Mouse (Mus musculus) heart, embryonic 14.5 days (tissue): ENCODE measurements around the gene Lcp1. TPM values are rescaled to one million over a fixed set of nuclear protein-coding genes. Genes with fewer than 3 reads are reported as not detected.

Experiments
- ATAC-seq: fragments of 200-750 bp; cut with Nextera tagmentation; 2 replicates; pipeline ENCODE4 v1.8.0; 2017; ENCODE audit warnings: low read depth, moderate TSS enrichment; ENCODE audit not compliant: insufficient number of reproducible peaks, insufficient read depth, low FRiP score
- H3K27ac ChIP-seq, 2 experiments: fragments of 200-500 bp in 1 of 2; fragments of 300-500 bp in 1 of 2; sonication (generic) in 1 of 2; replicated peaks in 1 of 2; 2 replicates each; pipeline ENCODE4 v1.5.1; 2012 to 2014; ENCODE audit warnings: low read depth in 2 of 2, low read length in 2 of 2, control low read depth in 1 of 2, mild to moderate bottlenecking in 1 of 2, mixed read lengths in 1 of 2; ENCODE audit not compliant: control insufficient read depth in 1 of 2, insufficient read depth in 1 of 2
- H3K27me3 ChIP-seq: fragments of 300-500 bp; sonication (generic); 2 replicates; pipeline ENCODE4 v1.6.1; 2014; ENCODE audit warnings: mild to moderate bottlenecking, low read length, control low read depth; ENCODE audit not compliant: control insufficient read depth, insufficient read depth
- H3K36me3 ChIP-seq: fragments of 300-500 bp; sonication (generic); 2 replicates; pipeline ENCODE4 v1.6.1; 2014; ENCODE audit warnings: mild to moderate bottlenecking, control low read depth, low read length, mixed read lengths; ENCODE audit not compliant: control insufficient read depth, insufficient read depth
- H3K4me1 ChIP-seq, 2 experiments: fragments of 200-500 bp in 1 of 2; fragments of 300-500 bp in 1 of 2; sonication (generic) in 1 of 2; 2 replicates each; pipeline ENCODE4 v1.6.1; 2012 to 2014; ENCODE audit warnings: low read length in 2 of 2, control low read depth in 1 of 2, mixed read lengths in 1 of 2; ENCODE audit not compliant: control insufficient read depth in 2 of 2, insufficient read depth in 2 of 2
- H3K4me2 ChIP-seq: fragments of 300-500 bp; sonication (generic); 2 replicates; pipeline ENCODE4 v1.6.1; 2014; ENCODE audit warnings: mild to moderate bottlenecking, low read length
- H3K4me3 ChIP-seq, 2 experiments: fragments of 200-500 bp in 1 of 2; fragments of 300-500 bp in 1 of 2; sonication (generic) in 1 of 2; 2 replicates each; pipeline ENCODE4 v1.5.1; 2012 to 2014; ENCODE audit warnings: low read length in 2 of 2, mild to moderate bottlenecking in 2 of 2, control low read depth in 1 of 2, low read depth in 1 of 2, moderate library complexity in 1 of 2; ENCODE audit not compliant: control insufficient read depth in 1 of 2, insufficient read depth in 1 of 2
- H3K9ac ChIP-seq: fragments of 300-500 bp; sonication (generic); 2 replicates; pipeline ENCODE4 v1.6.1; 2014; ENCODE audit warnings: mild to moderate bottlenecking, low read length
- H3K9me3 ChIP-seq: fragments of 300-500 bp; sonication (generic); 2 replicates; pipeline ENCODE4 v1.6.1; 2016; ENCODE audit warnings: low read length, control low read depth; ENCODE audit not compliant: control insufficient read depth
- WGBS: fragments of 180-500 bp; shearing (Covaris S2); extraction: QIAGEN DNeasy Blood & Tissue Kit; methylation state at CpG from one replicate; pipeline ENCODE4 v1.1.7; 2014; 5-methylcytosine and 5-hydroxymethylcytosine counted together
- polyA plus RNA-seq: library from polyadenylated mRNA; unstranded; fragments of >200 nt; fragmentation: Nextera tagmentation; extraction: Ambion mirVana; gene quantifications from 2 replicates; pipeline ENCODE4 v1.2.1, GENCODE M21; 2014

The Lcp1 gene
- polyA plus RNA-seq, 1 experiment from 2014 or later = 26.3 TPM

- Histone ChIP-seq H3K36me3 (no peaks in the 10 kb centered on the region), H3K4me3 (no peak overlapping the region), H3K4me2 (no peak overlapping the region), H3K27ac (no peak overlapping the region), H3K9me3 (no peaks in the 10 kb centered on the region), H3K4me1 (no peaks in the 10 kb centered on the region), H3K27me3 (no peaks in the 10 kb centered on the region), H3K9ac (no peak overlapping the region)
- no peak for ATAC-seq
- WGBS = 72% methylated on average over 6 of the region's 6 CpGs
Measured at GRCm38 (mm10) chr14:75208572-75209151, 77.8 kb downstream of the Lcp1 start.

DNA sequence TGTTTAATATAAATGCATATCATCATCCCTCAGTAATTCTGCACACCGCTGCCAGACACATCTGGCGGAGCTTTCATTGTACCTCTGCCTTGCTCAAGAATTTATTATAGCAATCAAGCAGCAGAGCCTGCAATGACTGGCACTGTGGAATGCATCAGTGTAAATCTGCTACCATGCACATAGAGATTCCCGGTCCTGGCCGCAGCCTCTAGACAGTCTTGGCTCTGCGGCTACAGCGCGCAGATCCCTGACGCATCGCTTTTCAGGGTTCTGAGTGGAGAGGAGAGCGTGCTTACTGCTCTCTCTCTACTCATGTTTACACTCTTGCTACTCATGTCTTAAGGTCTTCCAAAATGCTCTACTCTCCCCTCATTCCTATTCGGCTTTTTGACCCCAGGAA lies 82.9 kb downstream of the Lcp1 start:
- Histone ChIP-seq H3K4me2 (no peak overlapping the region), H3K9me3 (no peaks in the 10 kb centered on the region), H3K9ac (no peak overlapping the region), H3K4me3 (no peak overlapping the region), H3K27ac (no peak overlapping the region), H3K27me3 (no peaks in the 10 kb centered on the region), H3K4me1 (no peaks in the 10 kb centered on the region), H3K36me3 (no peaks in the 10 kb centered on the region)
- ATAC-seq = no peak
- WGBS = 88% methylated on average over 11 of the region's 11 CpGs

GRCm38 (mm10) chr14:75218843-75219242 lies 87.9 kb downstream of the Lcp1 start:
- no peaks in the 10 kb centered on the region for H3K36me3 ChIP-seq
- no peak overlapping the region for H3K27ac ChIP-seq
- no peaks in the 10 kb centered on the region for H3K4me1 ChIP-seq
- no peak overlapping the region for H3K4me3 ChIP-seq
- WGBS = 92% methylated on average over 2 of the region's 2 CpGs
- no peaks in the 10 kb centered on the region for H3K9me3 ChIP-seq
- no peak overlapping the region for H3K9ac ChIP-seq
- no peak overlapping the region for H3K4me2 ChIP-seq
- no peak for ATAC-seq
- H3K27me3 ChIP-seq = no peaks in the 10 kb centered on the region

- no peak overlapping the region for H3K4me2 ChIP-seq
- no peaks in the 10 kb centered on the region for H3K9me3 ChIP-seq
- 77% methylated on average over 5 of the region's 5 CpGs for WGBS
- no peak overlapping the region for H3K27ac ChIP-seq
- H3K4me1 ChIP-seq = no peaks in the 10 kb centered on the region
- H3K9ac ChIP-seq = no peak overlapping the region
- ATAC-seq = no peak
- H3K4me3 ChIP-seq = no peak overlapping the region
- H3K27me3 ChIP-seq = no peaks in the 10 kb centered on the region
- no peaks in the 10 kb centered on the region for H3K36me3 ChIP-seq
Measured at GRCm38 (mm10) chr14:75219250-75219913, 88.5 kb downstream of the Lcp1 start.

DNA sequence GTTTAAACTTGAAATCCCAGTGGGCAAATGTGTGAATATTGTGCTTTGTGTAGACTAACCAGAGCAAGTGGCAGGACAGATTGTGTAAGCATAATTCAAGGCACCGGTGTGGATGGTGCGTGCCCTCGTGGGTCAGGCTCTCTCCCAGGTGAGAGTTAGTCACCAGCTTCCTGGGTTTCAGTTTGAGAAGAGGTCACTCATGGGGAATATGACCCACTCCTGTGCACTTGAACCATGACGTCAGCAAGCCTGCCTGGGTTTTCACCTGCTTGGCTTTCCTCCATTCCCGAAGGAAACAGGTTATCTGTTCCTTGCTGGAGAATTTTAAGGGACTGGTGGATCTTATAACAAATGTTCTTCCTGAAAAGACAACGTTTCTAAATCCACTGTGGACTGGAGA lies 91.5 kb downstream of the Lcp1 start:
- H3K4me3 ChIP-seq = no peak overlapping the region
- H3K36me3 ChIP-seq = no peaks in the 10 kb centered on the region
- no peak overlapping the region for H3K9ac ChIP-seq
- no peaks in the 10 kb centered on the region for H3K9me3 ChIP-seq
- H3K4me1 ChIP-seq = no peaks in the 10 kb centered on the region
- ATAC-seq = no peak
- H3K4me2 ChIP-seq = no peak overlapping the region
- H3K27me3 ChIP-seq = no peaks in the 10 kb centered on the region
- H3K27ac ChIP-seq = no peak overlapping the region
- 74% methylated on average over 6 of the region's 6 CpGs for WGBS

DNA sequence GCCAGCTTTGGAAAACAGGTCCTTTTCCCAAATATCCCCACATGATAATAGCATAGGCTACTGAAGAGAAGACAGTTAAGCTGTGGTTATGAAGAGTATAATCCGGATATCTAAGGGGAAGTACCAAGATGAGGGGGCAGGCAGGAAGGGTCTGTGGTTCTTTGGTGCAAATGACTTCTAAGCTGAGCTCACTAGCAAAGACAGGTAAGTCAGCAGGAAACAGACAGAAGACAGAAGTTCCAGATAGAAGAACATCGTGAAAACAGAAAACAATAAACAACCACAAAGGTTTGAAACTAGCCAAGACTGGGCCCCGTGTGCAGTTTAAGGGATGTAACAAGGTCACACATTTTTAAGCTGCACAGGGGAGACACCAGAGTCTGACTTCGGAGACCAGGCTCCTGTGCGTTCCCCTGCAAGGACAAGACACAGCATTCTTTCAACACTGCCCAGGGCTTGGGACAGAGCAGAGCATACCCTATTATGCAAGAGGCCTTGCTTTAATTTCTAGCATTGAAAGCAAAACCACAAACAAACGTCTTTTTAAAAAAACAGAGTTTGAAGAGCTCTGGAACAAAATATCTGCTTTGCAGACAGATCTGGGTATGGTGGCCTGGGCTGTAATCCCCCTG lies 96.7 kb downstream of the Lcp1 start:
- no peaks in the 10 kb centered on the region for H3K9me3 ChIP-seq
- no peak overlapping the region for H3K4me3 ChIP-seq
- H3K27me3 ChIP-seq = no peaks in the 10 kb centered on the region
- no peaks in the 10 kb centered on the region for H3K36me3 ChIP-seq
- no peak for ATAC-seq
- no peak overlapping the region for H3K4me2 ChIP-seq
- no peaks in the 10 kb centered on the region for H3K4me1 ChIP-seq
- no peak overlapping the region for H3K27ac ChIP-seq
- 68% methylated on average over 6 of the region's 6 CpGs for WGBS
- H3K9ac ChIP-seq = no peak overlapping the region

GRCm38 (mm10) chr14:75229834-75230233 lies 98.9 kb downstream of the Lcp1 start:
- Histone ChIP-seq H3K4me3 (no peak overlapping the region), H3K36me3 (no peaks in the 10 kb centered on the region), H3K9me3 (no peaks in the 10 kb centered on the region), H3K4me2 (no peak overlapping the region), H3K9ac (no peak overlapping the region), H3K4me1 (no peaks in the 10 kb centered on the region), H3K27ac (no peak overlapping the region), H3K27me3 (no peaks in the 10 kb centered on the region)
- 21% methylated on average over 2 of the region's 2 CpGs for WGBS
- ATAC-seq = no peak
